Mouse (Mus musculus) liver, embryonic 14.5 days (tissue): Measurements from ENCODE around the gene Tmem126a.

Source experiments
- CTCF ChIP-seq: IDR thresholded peaks from 2 replicates; pipeline ENCODE4 v1.5.1; 2016; ENCODE audit warnings: antibody characterized with exemption, low read depth, control low read depth
- EP300 ChIP-seq: IDR thresholded peaks from 2 replicates; pipeline ENCODE4 v1.6.1; 2016; ENCODE audit warnings: antibody characterized with exemption, low read depth

DNA sequence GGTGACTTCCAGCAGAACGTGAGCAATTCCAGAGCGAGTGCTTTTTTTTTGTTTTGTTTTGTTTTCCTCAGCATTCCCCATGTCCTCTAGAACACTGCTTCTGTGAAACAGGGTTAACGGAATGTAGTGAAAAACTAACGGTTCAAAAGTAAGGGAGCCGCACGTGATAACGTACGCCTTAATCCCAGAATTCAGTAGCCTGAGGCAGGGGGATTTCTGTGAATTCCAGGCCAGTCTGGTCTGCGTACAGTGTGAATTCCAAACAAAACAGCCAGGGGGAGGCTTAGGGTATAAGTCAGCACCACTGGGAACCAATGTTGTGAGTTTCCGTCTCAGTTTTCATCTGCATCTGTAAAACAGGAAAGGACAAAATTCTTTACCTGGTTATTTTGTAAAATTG is 488 bp upstream of the Tmem126a start:
- TF ChIP-seq CTCF (no peak; the same call in 1 of the 2 replicates), EP300 (no peak)
